Mouse (Mus musculus): ENCODE measurements around the gene Dse.

The Dse gene

DNA sequence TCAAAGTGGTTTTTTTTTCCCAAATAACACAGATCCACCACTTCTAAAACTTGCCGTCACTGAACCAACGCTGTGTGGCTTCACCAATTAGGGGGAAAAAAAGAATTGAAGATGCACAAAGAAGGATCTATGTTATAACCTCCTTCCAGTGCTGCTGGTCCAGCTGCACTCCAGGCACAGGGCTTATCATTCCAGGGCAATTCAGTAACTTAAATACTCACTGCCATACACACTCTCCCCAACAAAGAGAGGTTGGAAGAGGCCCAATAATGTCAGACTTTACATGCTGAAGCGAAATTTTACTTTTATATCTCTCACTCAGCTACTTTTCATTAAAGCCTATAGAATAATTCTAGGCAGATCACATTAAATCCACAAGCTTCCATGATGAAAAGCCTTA is 8.9 kb downstream of the Dse start:
- DNase-seq (ENCODE audit: low spot score), result no peak

DNA sequence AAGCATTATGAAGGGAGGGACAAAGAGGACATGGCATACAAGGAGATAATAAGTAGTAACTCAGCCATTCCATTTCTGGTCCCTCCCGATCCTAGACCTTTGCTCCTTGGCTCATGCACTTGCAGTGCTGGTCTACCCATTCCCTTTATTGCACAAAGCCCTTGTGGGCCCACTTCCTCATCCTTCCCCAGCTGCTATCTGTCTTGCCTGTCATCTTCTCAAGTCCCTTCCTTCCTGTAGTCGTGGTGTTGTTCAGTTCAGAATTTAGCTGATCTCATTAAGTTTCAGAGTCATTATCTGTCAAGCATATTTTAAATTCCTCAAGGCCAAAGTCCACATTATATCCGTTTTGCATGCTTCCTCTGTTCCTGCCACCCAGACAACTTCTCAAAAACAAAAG is 9.5 kb downstream of the Dse start:
- no peak for DNase-seq (ENCODE audit: low spot score)

DNA sequence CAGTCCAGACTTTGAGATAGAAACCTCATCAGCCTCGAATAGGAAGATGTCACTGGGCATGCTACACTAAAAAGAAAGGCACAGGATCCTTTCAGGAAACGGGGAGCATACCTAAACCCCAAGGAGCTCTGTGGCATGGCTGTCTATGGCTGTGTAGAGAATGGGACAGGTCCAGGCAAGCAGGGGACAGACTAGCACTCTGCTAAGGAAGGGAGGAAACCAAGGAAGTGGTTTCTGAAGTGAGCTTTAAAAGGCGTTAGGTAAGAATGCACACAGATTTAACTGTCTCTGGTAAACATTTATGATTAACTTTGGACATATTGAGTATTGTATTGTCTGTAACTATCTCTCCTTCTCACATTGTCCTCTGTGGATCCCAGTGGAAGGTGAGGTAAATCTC is 10.2 kb downstream of the Dse start:
- DNase-seq (ENCODE audit: low spot score), result no peak

DNA sequence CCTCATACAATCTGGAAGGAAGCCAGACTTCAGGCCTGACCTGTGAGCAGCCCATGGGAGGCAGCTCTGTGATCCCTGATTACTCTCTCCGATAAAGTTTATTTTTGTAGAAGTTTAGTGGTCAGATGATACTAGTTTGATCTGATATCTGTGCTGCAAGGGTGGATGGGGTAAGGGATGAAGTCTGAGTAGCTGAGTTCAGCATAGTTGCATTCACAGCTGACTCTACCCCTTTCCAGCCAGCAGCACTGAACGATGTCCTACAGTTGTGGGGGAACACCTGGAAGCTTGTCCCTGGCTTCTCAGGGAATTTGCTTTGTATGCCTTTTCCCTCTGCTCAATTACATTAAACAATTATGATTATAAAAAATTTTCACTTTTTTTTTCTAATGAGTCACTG is 12.6 kb downstream of the Dse start:
- DNase-seq (ENCODE audit: low spot score), result no peak

DNA sequence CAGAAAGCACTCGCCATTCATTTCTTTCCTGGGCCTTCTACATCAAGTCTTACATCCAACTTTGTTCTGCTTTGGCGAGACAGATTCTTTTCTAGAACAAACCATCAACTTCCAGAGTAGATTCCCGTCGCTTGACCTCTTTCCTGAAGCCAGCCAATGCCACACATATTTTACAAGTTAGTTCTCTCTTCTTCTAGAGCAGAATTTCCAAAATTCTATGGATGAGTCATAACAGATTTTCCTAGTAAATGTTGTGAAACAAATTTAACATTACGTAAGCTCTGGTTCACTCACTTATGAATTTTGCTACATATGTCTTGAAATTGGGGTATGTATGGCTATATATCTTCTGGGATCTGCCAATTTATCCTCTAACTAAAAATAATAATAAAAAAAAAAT is 13.0 kb downstream of the Dse start:
- no peak for DNase-seq (ENCODE audit: low spot score)

DNA sequence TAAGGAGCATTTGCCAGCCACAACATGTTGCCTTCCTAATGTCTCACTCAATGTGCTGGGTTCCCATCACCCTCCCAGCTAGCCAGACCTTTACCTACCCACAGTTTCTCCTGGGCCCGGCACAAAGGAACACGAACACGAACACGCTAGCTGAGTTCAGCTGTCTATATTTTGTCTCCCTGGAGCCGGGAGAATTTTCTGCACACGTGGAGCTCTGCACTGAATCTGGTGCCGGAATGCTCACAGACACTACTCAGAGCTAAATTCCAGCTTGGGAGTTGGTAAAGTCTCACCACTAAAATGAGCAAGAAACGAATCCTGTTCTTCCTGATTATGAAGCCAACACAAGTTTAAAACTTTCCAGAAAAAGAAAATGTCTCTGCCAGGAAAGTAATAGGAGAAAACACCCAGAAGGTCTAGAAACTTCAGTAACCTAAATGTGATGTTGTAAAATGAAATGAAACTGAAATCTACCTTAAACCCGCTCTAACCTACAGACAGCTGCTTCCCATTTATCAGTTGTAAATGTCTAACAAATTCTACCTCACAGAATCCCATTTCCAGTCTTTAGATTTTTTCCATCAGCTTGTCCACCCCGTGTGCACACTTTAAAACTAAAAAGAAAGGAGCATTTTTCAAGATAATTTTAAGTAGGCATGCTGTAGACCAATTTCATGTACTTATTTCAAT is 20.8 kb downstream of the Dse start:
- no peak for DNase-seq (ENCODE audit: low spot score)

DNA sequence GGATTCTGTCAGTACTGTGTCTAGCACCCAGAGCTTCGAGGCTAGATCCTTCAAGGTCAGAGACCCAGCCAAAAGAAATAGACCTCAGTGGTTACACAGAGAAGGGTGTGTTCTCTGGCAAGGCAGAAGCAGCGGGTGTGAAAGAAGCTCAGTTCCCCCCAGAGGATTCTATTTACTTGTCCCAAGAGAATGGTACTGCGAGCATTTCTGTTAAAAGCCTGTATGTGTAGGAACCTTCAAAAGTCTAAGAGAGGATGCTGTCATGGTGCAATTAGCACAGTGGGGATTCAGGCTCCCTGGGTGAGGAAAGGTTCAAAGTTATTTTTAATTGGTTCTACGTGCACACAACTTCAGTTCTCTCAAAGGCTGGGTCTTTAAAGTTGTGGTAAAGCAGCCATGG is 22.0 kb downstream of the Dse start:
- DNase-seq (ENCODE audit: low spot score), result no peak

DNA sequence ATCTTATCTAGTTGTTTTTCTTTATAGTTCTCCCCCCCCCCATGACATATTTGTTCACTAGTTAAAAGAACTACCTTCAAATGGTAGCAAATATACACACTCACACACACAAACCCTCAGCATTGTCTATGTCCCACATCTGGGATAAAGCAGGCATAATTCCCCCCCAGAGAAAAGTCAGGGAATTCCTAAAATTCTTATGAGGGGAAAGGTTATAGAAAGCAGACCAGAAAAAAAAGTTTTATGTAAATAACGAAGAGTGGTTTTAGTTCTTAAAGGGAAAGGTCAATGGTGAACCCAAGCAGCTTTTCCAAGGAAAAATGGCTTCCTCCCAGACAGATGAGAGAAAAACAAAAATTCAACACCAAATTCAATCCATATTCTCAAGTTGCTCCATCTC is 22.6 kb downstream of the Dse start:
- DNase-seq (ENCODE audit: low spot score), result no peak

DNA sequence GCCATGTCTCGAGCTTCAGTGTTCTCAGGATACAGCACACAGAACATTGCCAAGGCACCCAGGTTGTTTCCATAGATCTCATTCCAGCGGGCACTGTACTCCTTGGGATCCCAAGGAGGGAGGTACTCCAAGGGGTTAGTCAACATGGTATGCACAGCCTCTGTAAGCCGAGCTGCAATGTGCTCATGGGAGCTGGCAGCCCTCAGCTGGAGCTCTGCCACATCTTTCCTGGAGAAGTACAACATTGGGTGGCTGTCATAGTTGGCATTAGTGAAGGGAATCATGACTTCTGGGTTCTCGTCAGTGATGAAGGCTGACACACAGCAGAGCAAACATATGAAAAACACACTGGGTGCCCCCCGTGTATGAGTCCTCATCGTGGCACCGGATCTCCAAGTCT is 23.8 kb downstream of the Dse start:
- DNase-seq (ENCODE audit: low spot score), result no peak

DNA sequence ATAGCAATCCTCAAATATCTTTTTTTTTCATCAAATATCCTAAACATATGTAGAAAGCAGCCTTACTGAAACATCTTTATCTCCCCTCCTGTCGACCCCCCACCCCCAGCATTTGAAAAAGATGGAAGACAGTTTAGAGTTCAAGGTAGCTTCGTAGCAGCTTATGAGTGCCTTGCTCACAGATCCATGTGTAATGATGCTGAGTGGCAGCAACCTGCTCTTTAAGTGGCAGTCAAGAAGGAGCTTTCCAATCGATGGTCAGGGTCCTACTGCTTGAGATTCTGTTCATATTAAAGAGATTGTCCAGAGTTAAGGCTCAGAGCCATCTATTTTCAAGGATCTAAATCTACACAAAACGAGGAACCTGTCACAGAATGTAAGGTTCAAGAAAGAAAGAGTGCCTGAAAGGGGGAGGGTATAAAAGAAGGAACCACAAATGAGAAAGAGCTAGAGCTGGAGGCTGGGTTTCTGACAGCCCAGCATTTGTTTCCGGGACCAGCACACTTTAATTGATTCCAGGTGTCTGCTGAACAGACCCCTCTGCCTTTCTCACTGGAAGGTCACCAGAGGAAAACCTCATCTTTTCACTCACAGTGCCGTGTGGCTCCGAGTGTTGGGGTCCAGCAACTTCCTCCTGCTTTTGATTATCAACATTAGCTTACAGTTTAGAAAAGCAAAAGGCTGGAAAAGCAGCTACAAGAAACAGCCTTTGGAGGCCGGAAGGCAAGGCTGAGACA is 31.5 kb downstream of the Dse start:
- DNase-seq (ENCODE audit: low spot score), result peak; percentile 9

DNA sequence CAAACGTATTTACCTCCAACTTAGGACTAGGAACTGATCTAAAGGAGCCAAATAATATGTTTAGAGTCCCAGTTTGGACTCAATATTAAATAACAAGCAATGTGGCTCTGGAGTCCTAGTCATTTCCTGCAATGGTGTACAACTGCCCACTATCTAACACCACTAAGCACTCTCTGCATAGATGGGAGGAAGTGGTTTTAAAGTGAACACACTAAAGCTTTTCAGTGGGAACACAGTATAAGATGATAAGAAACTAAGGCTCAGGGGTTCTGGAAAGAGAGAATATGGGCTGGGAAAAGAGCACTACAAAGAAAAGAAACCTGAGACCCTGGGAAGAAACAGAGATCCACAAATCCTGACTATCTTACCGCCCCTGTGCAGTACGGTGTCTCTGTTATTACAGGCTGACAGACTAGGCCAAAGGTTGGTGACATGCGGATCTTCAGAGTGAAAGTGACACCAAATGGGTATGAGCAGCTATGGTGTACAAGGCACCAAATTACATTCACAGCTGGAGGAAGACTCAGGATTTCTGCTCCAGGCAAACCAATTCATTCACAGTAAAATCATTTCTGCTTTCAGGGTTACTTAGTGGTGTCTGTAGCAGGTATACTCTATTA is 34.7 kb downstream of the Dse start:
- DNase-seq (ENCODE audit: low spot score), result no peak

DNA sequence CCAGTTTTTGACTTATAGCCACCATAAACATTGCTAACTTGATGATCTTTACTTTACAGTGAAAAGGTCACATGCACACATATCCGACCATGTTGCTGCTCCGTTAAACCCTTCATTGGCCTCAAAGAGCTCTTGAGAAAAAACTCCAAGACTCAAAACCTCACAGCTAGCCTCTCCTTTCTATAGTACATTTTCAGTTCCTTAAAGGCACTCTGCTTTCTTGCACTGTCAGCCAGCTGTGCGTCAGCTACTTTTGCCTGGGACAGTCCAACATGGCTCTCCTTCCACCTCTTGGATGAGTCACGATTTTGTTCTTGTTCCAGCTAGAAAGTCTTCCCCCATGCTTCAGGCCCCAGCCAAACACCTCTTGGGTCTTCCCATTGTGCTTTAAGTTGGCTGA is 35.9 kb downstream of the Dse start:
- DNase-seq (ENCODE audit: low spot score), result no peak

DNA sequence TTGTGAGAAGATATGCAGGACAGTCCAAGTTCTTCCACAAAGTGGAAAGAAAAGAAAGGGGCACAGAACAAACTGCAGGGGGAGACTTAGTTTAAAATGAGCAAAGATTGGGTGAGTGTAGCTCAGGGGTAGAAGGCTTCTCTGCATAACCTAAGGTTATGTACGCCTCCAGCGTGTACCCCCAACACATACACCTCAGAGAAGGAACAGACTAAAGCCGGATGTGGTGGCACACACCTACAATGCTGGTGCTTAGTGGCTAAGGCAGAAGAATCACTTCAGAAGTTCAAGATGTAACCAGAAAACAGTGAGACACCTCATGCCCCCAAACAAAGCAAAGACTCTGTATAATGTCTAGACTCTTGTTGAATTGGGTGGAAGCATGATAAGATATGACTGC is 36.3 kb downstream of the Dse start:
- no peak for DNase-seq (ENCODE audit: low spot score)

DNA sequence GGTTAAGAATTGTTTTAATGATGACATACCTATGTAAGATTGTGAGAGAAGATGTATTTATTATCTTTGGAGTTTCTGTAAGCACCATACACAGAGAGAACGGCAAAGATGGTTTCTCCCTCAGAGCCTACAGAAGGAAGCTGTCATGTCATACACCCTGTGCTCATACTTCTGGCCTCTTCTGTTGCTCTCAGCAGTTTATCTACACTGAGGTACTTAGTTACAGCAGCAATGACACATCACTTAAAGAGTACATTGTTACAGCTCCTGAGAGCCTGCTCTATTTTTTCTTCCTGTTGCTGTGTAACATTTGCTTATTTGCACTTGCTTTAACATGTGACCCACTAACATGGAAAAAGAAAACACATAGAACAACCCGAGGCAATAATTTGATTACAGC is 40.5 kb downstream of the Dse start:
- DNase-seq (ENCODE audit: low spot score), result no peak

DNA sequence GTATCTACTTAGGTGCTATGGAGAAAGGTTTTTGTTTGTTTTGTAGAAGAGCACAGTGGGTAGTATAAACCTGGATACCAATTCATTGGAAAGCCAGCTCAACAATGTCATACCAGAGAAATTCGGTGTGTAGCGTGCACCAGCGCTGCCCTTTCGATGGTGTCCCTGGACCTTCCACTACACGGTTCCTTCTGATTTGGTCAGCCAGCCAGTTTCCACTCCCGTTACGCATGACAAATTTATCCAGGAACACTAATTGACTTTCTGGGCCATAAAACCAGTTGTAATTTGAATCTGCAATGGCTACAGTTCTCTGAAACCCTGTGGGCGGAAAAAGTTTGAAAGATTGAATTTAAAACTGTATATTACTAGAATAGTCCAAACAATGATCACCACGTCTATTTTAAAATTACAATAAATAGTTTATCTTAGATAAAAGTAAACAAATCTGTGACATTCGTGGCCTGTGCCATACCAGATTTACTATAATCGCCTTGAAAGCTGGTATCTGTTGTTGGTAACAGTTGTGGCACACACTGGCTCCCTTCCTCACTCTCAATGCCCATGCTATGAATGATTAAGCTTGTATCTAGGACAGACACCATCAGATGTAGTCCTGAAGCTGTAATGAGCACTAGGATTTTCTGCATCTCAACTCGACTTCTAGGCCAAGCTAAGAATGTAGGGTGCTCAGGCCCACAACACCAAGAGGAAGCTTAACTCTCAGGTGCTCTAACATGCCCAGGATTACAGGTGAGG is 51.5 kb downstream of the Dse start:
- DNase-seq (ENCODE audit: low spot score), result no peak

DNA sequence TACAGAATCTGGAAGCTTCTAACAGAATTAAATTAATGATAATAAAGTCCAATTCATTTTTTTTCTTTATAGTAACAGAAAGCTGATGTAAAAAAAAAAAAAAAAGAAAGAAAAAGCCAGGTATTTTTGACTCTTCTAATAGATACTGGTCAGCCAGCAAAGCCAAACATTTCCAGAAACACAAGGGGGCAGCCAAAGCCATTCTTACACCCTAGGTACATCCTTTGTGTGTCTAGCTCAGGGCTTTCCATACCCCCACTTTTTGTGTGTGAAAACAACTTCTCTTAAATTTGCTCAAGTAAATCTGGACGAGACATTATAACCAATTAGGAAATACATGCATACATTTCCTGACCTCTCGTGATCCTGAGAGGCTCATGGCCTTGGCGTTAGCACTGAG is 55.7 kb downstream of the Dse start:
- DNase-seq (ENCODE audit: low spot score), result peak; percentile 5

DNA sequence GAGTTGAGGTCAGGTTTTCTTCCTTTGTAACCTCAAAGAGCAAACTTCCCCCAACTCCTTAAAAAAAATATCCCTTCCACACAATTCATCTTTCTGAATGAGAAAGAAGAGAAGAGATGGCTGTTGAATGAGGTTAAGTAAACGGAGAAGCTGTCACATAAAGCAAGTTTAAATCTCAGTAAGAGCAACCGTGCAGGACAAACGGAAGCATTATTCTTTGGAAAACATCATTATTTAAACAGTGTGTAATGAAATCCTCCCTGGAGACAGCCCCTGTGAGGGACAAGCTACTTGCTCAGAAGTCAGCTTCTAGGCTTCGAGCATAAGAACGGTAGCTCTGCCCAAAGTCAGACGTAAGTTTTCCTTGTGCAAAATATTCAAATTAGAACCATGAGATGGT is 57.1 kb downstream of the Dse start:
- DNase-seq (ENCODE audit: low spot score), result no peak

DNA sequence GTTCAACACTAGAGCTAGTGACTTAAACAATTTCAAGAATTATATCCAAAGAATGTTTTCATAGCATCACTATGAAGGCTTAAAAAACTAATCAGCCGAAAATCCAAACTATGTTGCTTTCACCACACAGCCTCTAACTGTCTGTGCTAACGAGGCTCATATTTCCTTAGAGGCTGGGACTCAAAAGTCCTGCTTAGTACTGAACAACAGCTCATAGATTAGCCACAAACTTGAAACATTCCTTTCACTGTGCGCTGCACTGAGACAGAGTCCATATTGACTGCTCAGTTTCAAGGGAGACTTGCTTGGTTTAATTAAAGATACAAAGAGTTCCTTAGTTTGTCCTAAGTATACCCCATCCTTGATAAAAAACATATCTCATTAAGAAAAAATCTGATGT is 57.7 kb downstream of the Dse start:
- DNase-seq (ENCODE audit: low spot score), result no peak

DNA sequence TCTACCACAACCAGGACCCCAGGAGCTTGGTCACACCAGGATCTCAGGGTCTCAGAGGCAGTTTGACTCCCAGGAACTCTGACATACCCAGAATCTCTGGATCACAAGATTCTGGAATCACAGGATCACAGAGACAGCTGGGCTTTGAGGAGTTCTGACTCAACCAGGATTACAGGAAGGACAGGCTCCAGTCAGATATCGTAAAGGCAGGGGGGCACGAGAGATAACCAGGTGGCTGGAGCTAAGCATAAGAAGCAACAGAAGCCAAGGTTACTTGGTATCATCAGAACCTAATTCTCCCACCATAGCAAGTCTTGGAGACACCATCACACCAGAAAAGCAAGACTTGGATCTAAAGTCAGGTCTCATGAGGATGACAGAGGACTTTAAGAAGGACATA is 65.8 kb downstream of the Dse start:
- DNase-seq (ENCODE audit: low spot score), result no peak

DNA sequence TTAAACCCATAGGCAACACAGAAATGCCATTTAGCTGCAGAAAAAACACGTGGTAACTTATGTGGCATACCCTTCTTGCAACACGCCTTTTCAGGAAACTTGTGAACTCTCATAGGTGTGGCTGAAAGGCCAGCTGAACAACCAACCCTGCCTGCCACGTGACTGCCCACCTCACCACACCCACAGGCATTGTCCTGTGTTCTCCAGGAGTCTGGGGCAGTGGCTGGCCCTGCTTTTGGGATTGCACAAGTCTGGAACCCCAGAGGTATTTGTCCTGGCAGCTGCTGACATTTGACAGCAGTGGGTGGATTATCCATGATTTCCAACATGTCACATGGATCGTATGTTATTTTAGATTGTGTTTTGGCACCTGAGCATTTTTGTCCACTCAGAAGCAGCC is 67.7 kb downstream of the Dse start:
- DNase-seq (ENCODE audit: low spot score), result no peak

DNA sequence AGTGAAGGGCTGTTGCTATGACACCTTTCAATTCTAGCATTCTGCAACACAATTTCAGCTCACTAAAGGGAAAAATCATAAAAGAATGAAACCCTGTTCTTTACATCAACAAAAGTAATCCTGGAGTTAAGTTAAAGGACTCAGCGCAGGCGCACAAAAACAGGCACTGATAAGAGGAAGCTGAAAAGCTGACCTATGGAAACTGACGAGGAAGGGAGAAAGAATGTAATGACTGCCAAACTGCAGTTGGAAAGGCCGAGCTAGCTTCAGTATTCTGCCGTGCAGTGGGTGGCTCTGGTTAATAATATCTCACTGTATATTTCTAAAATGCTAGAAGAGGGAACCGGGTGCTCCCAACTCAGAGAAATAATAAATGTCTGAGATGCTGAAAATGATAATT is 69.5 kb downstream of the Dse start:
- DNase-seq (ENCODE audit: low spot score), result no peak

DNA sequence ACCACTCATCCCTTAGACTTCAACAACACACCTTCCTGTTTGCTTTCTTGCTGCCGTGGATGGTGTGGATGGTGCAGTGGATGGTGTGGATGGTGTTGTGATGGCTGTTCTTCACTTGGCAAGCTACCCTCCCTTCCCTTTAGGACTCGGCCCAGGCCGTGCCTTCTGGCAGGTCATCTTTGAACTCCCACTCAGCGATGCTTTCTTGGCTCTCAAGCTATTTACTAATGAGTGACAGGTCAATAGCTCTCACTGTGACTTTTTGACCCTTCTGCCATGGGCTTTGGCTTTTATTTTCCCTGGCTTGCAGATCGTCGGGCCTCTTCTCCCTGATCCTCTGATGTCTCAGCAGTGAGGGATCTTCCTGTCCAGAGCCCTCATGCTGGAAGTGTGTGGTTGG is 71.1 kb downstream of the Dse start:
- no peak for DNase-seq (ENCODE audit: low spot score)

DNA sequence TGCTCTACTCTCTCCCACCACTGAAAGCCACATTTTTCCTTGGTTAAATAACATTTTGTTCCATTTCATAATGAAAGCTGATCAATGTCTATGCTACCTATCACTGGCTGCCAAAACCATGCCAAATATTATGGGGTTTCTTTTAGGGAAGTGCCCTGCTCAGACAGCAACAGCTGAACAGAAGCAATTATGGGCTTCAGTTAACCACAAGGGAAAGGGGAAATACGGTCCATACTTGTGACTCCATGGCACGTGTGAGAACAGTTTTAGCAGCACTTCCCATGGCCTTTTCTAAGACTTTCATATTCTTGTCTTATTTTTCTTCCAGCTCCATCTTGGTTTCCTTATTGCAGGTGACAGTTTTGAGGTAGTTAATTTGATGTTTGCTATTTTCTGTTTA is 76.2 kb downstream of the Dse start:
- DNase-seq (ENCODE audit: low spot score), result no peak

All from retina, embryonic 14.5 days (tissue).